Mouse (Mus musculus) heart, postnatal 0 days (tissue): ENCODE data around the gene Rnf180.

Source experiments
- CTCF ChIP-seq: IDR thresholded peaks from 2 replicates; pipeline ENCODE4 v1.5.1; 2016; ENCODE audit warnings: antibody characterized with exemption, control low read depth, low read depth
- EP300 ChIP-seq: IDR thresholded peaks from 2 replicates; pipeline ENCODE4 v1.6.1; 2016; ENCODE audit warnings: antibody characterized with exemption, low read depth

GRCm38 (mm10) chr13:105139881-105140280, 154.7 kb downstream of the Rnf180 start:
- no peak for TF ChIP-seq EP300
- no peak for TF ChIP-seq CTCF
